Mouse (Mus musculus) lung, postnatal 4 days (tissue): ENCODE data around the gene Dhx16.
A peak's percentile ranks its signal among the peaks of the same experiment; 100 is the strongest.

Experiments
- DNase-seq, 2 experiments: peaks; one replicate each; pipeline ENCODE4 v3.0.0; 2021

Dhx16 gene

GRCm38 (mm10) chr17:35860831-35861197, 18.8 kb upstream of the Dhx16 start:
- no peak for DNase-seq

DNA sequence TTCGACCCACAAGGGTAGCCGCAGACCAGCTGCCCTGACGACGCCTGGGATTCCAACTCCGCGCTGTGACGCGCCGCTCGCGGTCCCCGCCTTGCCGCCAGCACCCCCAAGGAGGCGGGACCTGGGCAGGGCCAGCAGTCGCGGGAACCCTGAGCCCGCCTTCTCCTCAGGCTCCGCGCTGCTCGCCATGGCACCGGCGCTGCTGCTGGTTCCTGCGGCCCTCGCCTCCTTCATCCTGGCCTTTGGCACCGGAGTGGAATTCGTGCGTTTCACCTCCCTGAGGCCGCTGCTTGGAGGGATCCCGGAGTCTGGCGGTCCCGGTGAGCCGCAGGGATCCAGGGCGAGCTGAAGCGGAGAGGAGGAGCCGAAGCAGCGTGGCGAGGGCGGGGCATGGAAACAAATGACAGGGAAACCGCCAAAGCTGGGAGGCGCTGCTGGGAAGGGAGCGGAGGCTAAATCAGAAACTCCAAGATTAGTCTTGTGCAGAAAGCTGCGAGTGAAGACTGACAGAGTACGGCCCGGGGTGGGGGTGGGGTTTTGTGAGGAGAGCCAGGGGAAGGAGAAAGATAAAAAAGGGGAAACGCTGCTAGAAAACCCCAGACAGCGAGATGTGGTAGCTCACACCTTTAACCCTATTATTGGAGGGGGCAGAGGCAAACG, 18.3 kb upstream of the Dhx16 start, which contains the start of gene Nrm:
TSS of gene Nrm (plus strand) at position 121 of the 660 bp plus-strand sequence.
- peak; percentile 93 to 94 for DNase-seq

DNA sequence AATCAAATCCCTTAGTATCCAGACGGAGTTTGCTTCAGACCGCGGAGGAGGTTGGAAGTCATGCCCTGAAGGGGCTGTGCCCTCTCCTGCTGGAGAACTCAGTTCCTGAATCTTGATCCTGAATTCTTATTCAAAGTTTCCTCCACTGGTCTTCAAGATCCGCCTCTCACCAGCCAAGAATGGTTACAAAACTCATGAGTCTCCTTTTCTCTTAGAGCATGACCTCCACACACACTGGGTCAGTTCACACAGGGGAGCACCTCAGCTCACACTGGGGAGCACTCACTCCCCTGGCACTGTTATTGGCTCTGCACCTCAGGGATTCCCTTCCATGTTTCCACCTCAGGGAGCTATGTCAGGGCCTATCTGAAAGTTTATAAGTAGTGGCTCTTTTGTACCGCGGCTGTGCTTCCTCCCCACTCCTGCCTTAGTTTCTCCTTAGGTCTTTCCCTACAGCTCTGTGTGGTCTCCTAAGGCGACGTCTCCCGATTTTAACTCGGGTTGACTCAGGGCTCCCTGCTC, 14.7 kb upstream of the Dhx16 start:
- DNase-seq: peak in 1 of 2 experiments; percentile 13

DNA sequence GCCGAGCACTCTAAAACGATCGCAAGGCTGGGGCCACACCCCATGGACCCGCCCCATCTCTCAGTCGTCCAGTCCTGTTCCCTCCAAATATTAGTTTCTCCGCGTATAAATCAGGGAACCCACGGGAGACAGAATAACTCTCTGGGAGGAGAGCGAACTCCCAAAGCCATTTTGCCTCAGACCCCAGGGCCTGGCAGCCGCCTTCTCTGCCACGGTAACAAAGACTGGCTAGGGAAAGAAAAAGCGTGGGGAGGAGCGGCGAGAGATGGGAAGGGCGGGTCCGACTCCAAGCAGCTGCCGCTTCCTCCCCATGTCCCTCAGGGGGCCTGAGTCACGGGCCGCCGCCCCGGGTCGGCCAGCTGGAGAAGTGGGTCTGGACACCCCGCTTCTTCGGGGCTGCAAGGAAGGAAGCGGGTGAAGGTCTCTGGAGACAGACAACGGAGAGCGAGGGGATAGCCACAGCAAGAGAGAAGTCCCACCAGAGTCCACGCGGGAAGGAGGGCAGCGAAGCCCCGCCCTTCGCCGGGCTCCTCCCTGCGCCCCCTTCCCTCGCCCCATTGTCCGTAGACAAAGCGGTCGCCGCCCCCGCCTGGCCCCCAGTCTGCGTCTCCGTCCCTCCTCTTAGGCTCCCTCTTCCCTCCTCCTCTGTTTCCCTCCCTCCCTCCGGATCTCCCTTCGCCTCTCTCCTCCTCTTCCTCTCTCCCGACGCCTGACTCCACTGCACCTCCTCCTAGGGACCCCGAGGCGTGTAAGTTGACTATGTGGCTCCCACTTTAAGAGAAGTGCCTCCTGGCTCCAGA, 13.9 kb upstream of the Dhx16 start, which contains the start of gene Ppp1r18:
TSS of gene Ppp1r18 (plus strand) at position 113 of the 800 bp plus-strand sequence.
- peak; percentile 87 to 92 for DNase-seq

DNA sequence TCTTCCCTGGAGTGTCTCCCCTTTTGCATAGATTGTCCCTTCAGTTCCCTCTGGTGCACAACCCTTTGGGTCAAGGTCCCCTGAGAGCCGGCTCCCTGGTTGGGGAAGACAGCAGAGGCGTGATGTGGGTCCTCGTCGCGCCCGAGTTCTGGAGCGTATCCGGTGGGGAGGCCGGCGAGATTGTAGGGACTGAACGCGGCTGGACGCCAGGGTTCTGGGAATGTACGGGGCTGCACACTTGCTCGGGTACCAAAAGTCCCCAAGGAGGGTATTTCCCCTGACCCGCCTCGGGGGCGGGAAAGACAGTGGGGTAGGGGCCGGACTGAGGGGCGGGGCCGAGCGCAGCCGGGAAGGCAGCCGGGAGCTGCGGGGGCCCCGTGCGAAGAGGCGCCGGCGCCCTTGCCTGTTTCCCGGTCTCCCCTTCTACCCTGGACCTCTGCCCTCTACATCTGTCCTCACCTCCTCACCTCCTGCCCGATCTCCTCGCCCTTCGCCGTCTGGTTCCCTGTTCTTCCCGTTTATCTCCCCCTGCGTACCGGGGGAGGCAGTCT, 13.3 kb upstream of the Dhx16 start:
- DNase-seq: peak; percentile 75 to 84

- peak; percentile 53 to 71 for DNase-seq
These were observed 12.4 kb upstream of the Dhx16 start for GRCm38 (mm10) chr17:35866911-35867890.

DNA sequence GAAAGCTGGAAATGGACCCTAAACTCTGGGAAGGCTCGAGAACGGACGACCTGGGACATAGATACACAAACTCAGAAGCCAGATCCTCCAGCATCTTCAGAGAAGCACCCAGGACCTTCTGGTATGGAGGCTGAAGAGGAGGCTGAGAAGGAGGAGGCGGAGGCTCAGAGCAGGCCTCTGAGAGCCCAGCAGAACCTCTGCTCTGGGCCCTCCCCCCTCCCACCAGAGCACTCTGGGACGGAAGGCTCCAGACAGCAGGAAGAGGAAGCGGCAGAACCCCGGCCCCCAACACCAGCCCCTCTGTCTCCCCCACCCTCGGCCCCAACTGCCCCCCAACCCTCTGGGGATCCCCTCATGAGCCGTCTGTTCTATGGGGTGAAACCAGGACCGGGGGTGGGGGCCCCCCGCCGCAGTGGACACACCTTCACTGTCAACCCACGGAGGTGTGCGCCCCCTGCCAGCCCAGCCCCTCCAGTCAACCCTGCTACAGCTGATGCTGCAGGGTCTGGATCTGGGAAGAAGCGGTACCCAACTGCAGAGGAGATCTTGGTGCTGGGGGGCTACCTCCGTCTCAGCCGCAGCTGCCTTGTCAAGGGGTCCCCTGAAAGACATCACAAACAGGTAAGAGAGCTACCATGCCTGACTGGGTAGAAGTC, 11.3 kb upstream of the Dhx16 start:
- peak; percentile 62 to 69 for DNase-seq

- DNase-seq: no peak
These were observed 10.7 kb upstream of the Dhx16 start for GRCm38 (mm10) chr17:35868961-35869345.

- peak; percentile 57 to 66 for DNase-seq
These were observed 10.1 kb upstream of the Dhx16 start for GRCm38 (mm10) chr17:35869346-35870067.

GRCm38 (mm10) chr17:35870151-35870883, 9.3 kb upstream of the Dhx16 start:
- DNase-seq: peak; percentile 84 to 90

GRCm38 (mm10) chr17:35870884-35871696, 8.5 kb upstream of the Dhx16 start:
- DNase-seq: peak in 1 of 2 experiments; percentile 62

- DNase-seq: peak; percentile 90 to 93
These were observed 5.7 kb upstream of the Dhx16 start for GRCm38 (mm10) chr17:35873774-35874519.

GRCm38 (mm10) chr17:35874721-35875120, 4.9 kb upstream of the Dhx16 start:
- DNase-seq: no peak

GRCm38 (mm10) chr17:35882924-35883323, 3.3 kb downstream of the Dhx16 start:
- no peak for DNase-seq

- no peak for DNase-seq
These were observed 4.2 kb downstream of the Dhx16 start for GRCm38 (mm10) chr17:35883777-35884176.

DNA sequence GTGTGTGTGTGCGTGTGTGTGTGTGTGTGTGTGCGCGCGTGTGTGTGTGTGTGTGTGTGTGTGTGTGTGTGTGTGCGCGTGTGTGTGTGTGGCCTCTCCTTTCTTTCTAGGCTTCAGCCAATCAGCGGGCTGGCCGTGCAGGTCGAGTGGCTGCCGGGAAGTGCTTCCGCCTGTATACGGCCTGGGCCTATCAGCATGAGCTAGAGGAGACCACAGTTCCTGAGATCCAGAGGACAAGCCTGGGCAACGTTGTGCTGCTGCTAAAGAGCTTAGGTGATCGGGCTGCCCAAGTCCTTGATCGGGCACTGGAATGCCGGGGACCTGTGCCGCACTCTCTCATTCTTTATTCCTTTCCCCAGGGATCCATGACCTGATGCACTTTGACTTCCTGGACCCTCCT, 8.1 kb downstream of the Dhx16 start:
- no peak for DNase-seq

DNA sequence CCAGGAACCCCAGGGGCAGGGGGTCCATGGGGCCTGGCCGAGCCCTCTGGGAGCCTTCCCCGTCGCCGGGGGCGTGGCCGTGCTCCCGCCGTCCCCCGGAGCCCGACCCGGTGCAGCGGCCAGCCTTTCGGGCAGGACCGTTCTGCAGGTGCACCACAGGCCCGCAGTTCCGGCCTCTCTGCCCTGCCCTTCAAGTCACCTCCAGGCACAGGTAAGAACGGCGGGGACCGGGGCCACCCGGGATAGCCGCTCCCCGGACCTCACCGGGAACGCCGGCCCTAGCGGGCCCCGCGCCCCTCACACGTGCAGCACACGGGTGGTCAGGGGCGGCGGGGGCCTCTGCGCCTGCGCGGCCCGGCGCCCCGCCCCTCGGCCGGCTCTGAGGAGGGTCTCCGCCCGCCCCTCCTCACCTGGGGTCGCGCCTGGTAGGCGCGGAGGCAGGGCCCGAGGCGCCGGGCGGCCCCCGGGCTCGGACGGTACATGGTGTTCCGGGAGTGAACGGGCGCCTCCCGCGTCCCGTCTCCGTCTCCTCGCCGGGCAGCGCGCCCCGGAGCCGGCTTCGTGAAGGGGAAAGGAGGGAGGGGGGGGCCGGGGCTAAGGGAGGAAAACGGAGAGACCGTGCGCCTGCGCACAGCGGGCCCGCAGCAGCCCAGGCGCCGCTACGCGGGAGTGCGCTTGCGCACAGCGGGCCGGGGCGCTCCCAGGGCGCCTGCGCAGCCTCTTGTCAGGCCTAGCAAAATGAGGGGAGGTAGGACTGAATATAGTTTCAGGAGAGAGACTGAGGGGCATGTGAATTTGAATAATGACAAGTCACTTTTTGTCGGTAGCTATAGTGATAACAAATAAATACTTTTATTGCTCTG, 17.4 kb downstream of the Dhx16 start, which contains the start of gene 2310061I04Rik:
TSS of gene 2310061I04Rik (minus strand) at position 651 of the 863 bp plus-strand sequence.
- DNase-seq: peak; percentile 94 to 96
